34 mouse cellular contexts compared by ENCODE assay signal in genomic region chr15:103077673-103078072, GRCm38 (mm10). TPM values are rescaled to one million over a fixed set of nuclear protein-coding genes. Genes with fewer than 3 reads are reported as not detected.
DNase-seq lines count a peak whose midpoint lies in the region; ATAC-seq and TF ChIP-seq lines count a peak whose summit lies in the region.
"Had no signal": no experiment of that assay in that cellular context is flagged by ENCODE, and none has a peak within 500 bp of the region (broad histone marks: within the 10 kb centered on the region; RNA-seq: fewer than 3 reads in every experiment).

No protein-coding gene starts in this region.

- ATAC-seq in kidney, embryonic 14.5 days (ENCODE audit: low FRiP score, low TSS enrichment): peak; percentile 20; the same call in 1 of the 2 replicates
- 0 out of 2 replicates have a peak, but pooled peaks have one; percentile 50 for ATAC-seq in neural tube, embryonic 12.5 days (ENCODE audit: low FRiP score, low read depth)
- no peak for ATAC-seq in neural tube, embryonic 15.5 days (ENCODE audit: low FRiP score)
- ATAC-seq in forebrain, embryonic 13.5 days: no peak
- ATAC-seq: activated CD4-positive, CD25-positive, alpha-beta regulatory T cell, adult 4 months; forebrain, embryonic 14.5 days; hindbrain, postnatal 0 days; intestine, embryonic 15.5 days; midbrain, embryonic 15.5 days had no signal

- H3K36me3 ChIP-seq in kidney, embryonic 14.5 days (ENCODE audit: control insufficient read depth, insufficient read depth, low read length): no peaks in the 10 kb centered on the region
- H3K36me3 ChIP-seq in neural tube, embryonic 12.5 days: no peaks in the 10 kb centered on the region
- no peaks in the 10 kb centered on the region for H3K36me3 ChIP-seq in neural tube, embryonic 15.5 days
- H3K36me3 ChIP-seq in MEL (ENCODE audit: control insufficient read depth in 1 of 2, insufficient read depth in 2 of 2, low read length in 2 of 2): no peaks in the 10 kb centered on the region
- no peaks in the 10 kb centered on the region for H3K36me3 ChIP-seq in forebrain, embryonic 13.5 days (ENCODE audit: poor library complexity, severe bottlenecking)
- H3K36me3 ChIP-seq: hindbrain, embryonic 12.5 days; intestine, embryonic 15.5 days; limb, embryonic 12.5 days; liver, embryonic 13.5 days; midbrain, embryonic 15.5 days had no signal

- no peaks in the 10 kb centered on the region for H3K27me3 ChIP-seq in kidney, embryonic 14.5 days (ENCODE audit: control insufficient read depth, insufficient read depth, low read length)
- no peaks in the 10 kb centered on the region for H3K27me3 ChIP-seq in neural tube, embryonic 12.5 days (replicated peaks)
- 0 out of 2 replicates have a peak, but pooled peaks cover 4% of the 10 kb centered on the region for H3K27me3 ChIP-seq in neural tube, embryonic 15.5 days (replicated peaks)
- no peaks in the 10 kb centered on the region for H3K27me3 ChIP-seq in MEL (ENCODE audit: control insufficient read depth in 1 of 2, insufficient read depth in 2 of 2, low read length in 2 of 2)
- peaks cover 71% of the 10 kb centered on the region for H3K27me3 ChIP-seq in forebrain, embryonic 13.5 days

- TF ChIP-seq RAD21 in MEL (IDR thresholded peaks at IDR 0.05; ENCODE audit: low read depth, low read length): peak; percentile 10; the same call in 1 of the 2 replicates

- peak in 2 of 3 experiments; percentile 14 to 39; a peak in 4 of 6 replicates for TF ChIP-seq CTCF in MEL (IDR thresholded peaks at IDR 0.05 in 2 of 3, conservative IDR thresholded peaks at IDR 0.05 in 1 of 3; ENCODE audit: control insufficient read depth in 1 of 3, insufficient read depth in 1 of 3, low read depth in 2 of 3, low read length in 3 of 3, poor library complexity in 1 of 3, severe bottlenecking in 1 of 3)

- DNase-seq in kidney, adult 11 months: no peak
- DNase-seq in MEL (ENCODE audit: low read depth, low spot score): no peak
- DNase-seq in gastrocnemius, postnatal 25 days: no peak
- DNase-seq: adrenal gland, adult 8-10 months; cerebellum, adult 2 months; cerebellum, postnatal 14 days; gastrocnemius, postnatal 36 days; heart, adult 18-20 months; heart, postnatal 36 days; kidney, postnatal 14 days; liver, embryonic 13.5 days; lung, adult 2 months; lung, postnatal 10 days; right cerebral cortex, postnatal 4 days; thymus, adult 2 months; thymus, postnatal 36 days had no signal

- WGBS in kidney, embryonic 14.5 days: 88% methylated on average over 2 of the region's 2 CpGs
- WGBS in neural tube, embryonic 12.5 days: 98% methylated on average over 2 of the region's 2 CpGs
- WGBS in neural tube, embryonic 15.5 days: 81% methylated on average over 2 of the region's 2 CpGs
- 73% methylated on average over 2 of the region's 2 CpGs for WGBS in forebrain, embryonic 13.5 days

- H3K9me3 ChIP-seq in kidney, embryonic 14.5 days (ENCODE audit: control insufficient read depth, low read length): no peaks in the 10 kb centered on the region
- H3K9me3 ChIP-seq in neural tube, embryonic 12.5 days: no peaks in the 10 kb centered on the region
- no peaks in the 10 kb centered on the region for H3K9me3 ChIP-seq in neural tube, embryonic 15.5 days (replicated peaks)
- H3K9me3 ChIP-seq in MEL (replicated peaks; ENCODE audit: insufficient read depth, low read length): no peaks in the 10 kb centered on the region
- H3K9me3 ChIP-seq in forebrain, embryonic 13.5 days (replicated peaks): no peaks in the 10 kb centered on the region
- H3K9me3 ChIP-seq: hindbrain, embryonic 12.5 days; intestine, embryonic 15.5 days; limb, embryonic 12.5 days; liver, embryonic 13.5 days; midbrain, embryonic 15.5 days had no signal

- H3K79me2 ChIP-seq in MEL (ENCODE audit: control insufficient read depth, insufficient read depth, low read length, poor library complexity): no peaks in the 10 kb centered on the region

- no peak overlapping the region for H3K9ac ChIP-seq in kidney, embryonic 14.5 days (ENCODE audit: low read depth, low read length)
- no peak overlapping the region for H3K9ac ChIP-seq in neural tube, embryonic 12.5 days
- no peak overlapping the region for H3K9ac ChIP-seq in neural tube, embryonic 15.5 days (replicated peaks)
- no peak overlapping the region for H3K9ac ChIP-seq in MEL (ENCODE audit: control insufficient read depth, low read depth, low read length, poor library complexity, severe bottlenecking)
- no peak overlapping the region for H3K9ac ChIP-seq in forebrain, embryonic 13.5 days
- H3K9ac ChIP-seq: hindbrain, embryonic 12.5 days; intestine, embryonic 15.5 days; limb, embryonic 12.5 days; liver, embryonic 13.5 days; midbrain, embryonic 15.5 days had no signal

- no peak for TF ChIP-seq POLR2A in MEL (IDR thresholded peaks at IDR 0.05; ENCODE audit: control insufficient read depth in 1 of 2, insufficient read depth in 1 of 2, low read depth in 1 of 2, low read length in 2 of 2, poor library complexity in 1 of 2)

- no peak overlapping the region for H3K27ac ChIP-seq in kidney, embryonic 14.5 days (ENCODE audit: low read depth, low read length)
- no peak overlapping the region for H3K27ac ChIP-seq in neural tube, embryonic 12.5 days
- H3K27ac ChIP-seq in neural tube, embryonic 15.5 days (replicated peaks): no peak overlapping the region
- H3K27ac ChIP-seq in MEL (ENCODE audit: control insufficient read depth, low read depth, low read length): no peak overlapping the region
- no peak overlapping the region for H3K27ac ChIP-seq in forebrain, embryonic 13.5 days
- H3K27ac ChIP-seq: hindbrain, embryonic 12.5 days; hindbrain, postnatal 0 days; intestine, embryonic 15.5 days; left cerebral cortex, adult 2 months; limb, embryonic 12.5 days; liver, embryonic 13.5 days; macrophage; midbrain, embryonic 15.5 days had no signal

- H3K4me2 ChIP-seq in kidney, embryonic 14.5 days (replicated peaks; ENCODE audit: low read depth, low read length): no peak overlapping the region
- no peak overlapping the region for H3K4me2 ChIP-seq in neural tube, embryonic 12.5 days (replicated peaks)
- H3K4me2 ChIP-seq in neural tube, embryonic 15.5 days: no peak overlapping the region
- H3K4me2 ChIP-seq in forebrain, embryonic 13.5 days: no peak overlapping the region
- H3K4me2 ChIP-seq: heart, embryonic 11.5 days; hindbrain, embryonic 12.5 days; intestine, embryonic 15.5 days; limb, embryonic 12.5 days; liver, embryonic 13.5 days; midbrain, embryonic 15.5 days had no signal

- peaks cover 14% of the 10 kb centered on the region for H3K4me1 ChIP-seq in kidney, embryonic 14.5 days (ENCODE audit: control insufficient read depth, insufficient read depth, low read length)
- H3K4me1 ChIP-seq in neural tube, embryonic 12.5 days: peaks cover 38% of the 10 kb centered on the region
- peaks cover 16% of the 10 kb centered on the region for H3K4me1 ChIP-seq in neural tube, embryonic 15.5 days
- H3K4me1 ChIP-seq in MEL (ENCODE audit: control insufficient read depth in 1 of 2, insufficient read depth in 2 of 2, low read length in 2 of 2): 0 out of 4 replicates have a peak, but pooled peaks cover 0 to 5% of the 10 kb centered on the region in 2 experiments
- H3K4me1 ChIP-seq in forebrain, embryonic 13.5 days: no peaks in the 10 kb centered on the region
- H3K4me1 ChIP-seq: liver, embryonic 13.5 days; midbrain, embryonic 15.5 days had no signal

- TF ChIP-seq EP300 in MEL (IDR thresholded peaks at IDR 0.05; ENCODE audit: low read depth in 1 of 2, low read length in 2 of 2): no peak

- H3K4me3 ChIP-seq in kidney, embryonic 14.5 days (ENCODE audit: low read length): no peak overlapping the region
- no peak overlapping the region for H3K4me3 ChIP-seq in neural tube, embryonic 12.5 days
- H3K4me3 ChIP-seq in neural tube, embryonic 15.5 days (replicated peaks): no peak overlapping the region
- no peak overlapping the region for H3K4me3 ChIP-seq in MEL (ENCODE audit: control insufficient read depth in 1 of 2, insufficient read depth in 1 of 2, low read depth in 2 of 2, low read length in 2 of 2)
- no peak overlapping the region for H3K4me3 ChIP-seq in forebrain, embryonic 13.5 days
- H3K4me3 ChIP-seq: hindbrain, embryonic 12.5 days; intestine, embryonic 15.5 days; left cerebral cortex, adult 2 months; limb, embryonic 12.5 days; liver, embryonic 13.5 days; midbrain, embryonic 15.5 days had no signal

TF ChIP-seq in MEL, 35 proteins besides CTCF, POLR2A, EP300 and RAD21:
- no peak for TF ChIP-seq JUND (IDR thresholded peaks at IDR 0.05; ENCODE audit: low read depth, low read length)
- peak; percentile 36 for TF ChIP-seq SMC3 (IDR thresholded peaks at IDR 0.05; ENCODE audit: low read depth, low read length)
- TF ChIP-seq ZC3H11A (IDR thresholded peaks at IDR 0.05; ENCODE audit: low read depth, low read length): peak; percentile 22; the same call in 1 of the 2 replicates
TF ChIP-seq in MEL: peak in this region for 2.

RNA-seq across cellular contexts. Expression of gene Hoxc4, which starts 58.9 kb away (rescaled TPM):
- 7.4 and 8.6 TPM in 2 replicates for polyA plus RNA-seq in kidney, embryonic 14.5 days (2014; fragmentation: Nextera tagmentation; extraction: Ambion mirVana)
- polyA plus RNA-seq in neural tube, embryonic 12.5 days (2016; fragmentation: Nextera tagmentation; extraction: Ambion mirVana): 69.5 and 77.4 TPM in 2 replicates
- polyA plus RNA-seq in neural tube, embryonic 15.5 days (2015; fragmentation: Nextera tagmentation; extraction: Ambion mirVana): 26.7 and 48.6 TPM in 2 replicates
- total RNA-seq in MEL (2012; rRNA removed): 2.5 and 2.6 TPM in 2 replicates
- polyA plus RNA-seq in MEL (2012; ENCODE audit: insufficient read depth in 1 of 2, insufficient read length in 2 of 2, low read depth in 1 of 2, low replicate concordance in 2 of 2, missing spikeins in 1 of 2): 1 to 10 TPM in 1 of 2 experiments, not detected in 1; 9.4 TPM
- 1 to 10 TPM; 3.8 to 4.1 TPM for total RNA-seq in gastrocnemius, postnatal 25 days (2021)
- polyA plus RNA-seq in forebrain, embryonic 13.5 days (2015; fragmentation: Nextera tagmentation; extraction: Ambion mirVana): not detected in 2 replicates
- total RNA-seq: heart, postnatal 36 days; layer of hippocampus, postnatal 10 days; left cerebral cortex, adult 2 months; left cerebral cortex, postnatal 25 days had no signal
- polyA plus RNA-seq: activated CD4-positive, CD25-positive, alpha-beta regulatory T cell, adult 4 months; cortical plate, adult 2 months; forebrain, embryonic 14.5 days; frontal cortex, adult 2 months; macrophage; midbrain, embryonic 15.5 days had no signal

Comparison
In these comparisons a context has a peak if more than half of its experiments do, and no peak if none do; other contexts are left out.
1. ATAC-seq: peak in kidney, embryonic 14.5 days (single experiment) and neural tube, embryonic 12.5 days (single experiment); none in neural tube, embryonic 15.5 days (single experiment) and forebrain, embryonic 13.5 days (single experiment).